Mouse (Mus musculus): Measurements from ENCODE around the gene Serpinh1. TPM values are rescaled to one million over a fixed set of nuclear protein-coding genes. Genes with fewer than 3 reads are reported as not detected.

The Serpinh1 gene
- polyA plus RNA-seq, 1 experiment: 97.4 TPM

Other genes starting within 250 kb of the Serpinh1 start
- 5.0 and 9.5 TPM in 2 replicates for gene Uvrag, start 212.1 kb downstream of the Serpinh1 start, polyA plus RNA-seq (2012; rRNA removed)
- gene Dgat2, start 170.5 kb downstream of the Serpinh1 start, polyA plus RNA-seq (2012; rRNA removed): 113 and 186 TPM in 2 replicates
- 244 and 560 TPM in 2 replicates for gene Mogat2, start 114.6 kb downstream of the Serpinh1 start, polyA plus RNA-seq (2012; rRNA removed)
- gene Map6, start 85.8 kb downstream of the Serpinh1 start, polyA plus RNA-seq (2012; rRNA removed): 1.7 and 2.6 TPM in 2 replicates
- gene Gdpd5, start 28.2 kb upstream of the Serpinh1 start, polyA plus RNA-seq (2012; rRNA removed): 14.3 and 18.3 TPM in 2 replicates
- gene Klhl35, start 112.8 kb upstream of the Serpinh1 start, polyA plus RNA-seq (2012; rRNA removed): 0.11 and 0.14 TPM in 2 replicates
- 386 and 397 TPM in 2 replicates for gene Rps3, start 130.5 kb upstream of the Serpinh1 start, polyA plus RNA-seq (2012; rRNA removed)
- 59.2 and 113 TPM in 2 replicates for gene Arrb1, start 182.2 kb upstream of the Serpinh1 start, polyA plus RNA-seq (2012; rRNA removed)